Mouse (Mus musculus) heart, adult 2 months (tissue): ENCODE data around the gene Mgea5. TPM values are rescaled to one million over a fixed set of nuclear protein-coding genes. Genes with fewer than 3 reads are reported as not detected.

Experiments used
- DNase-seq, 2 experiments: peaks; one replicate each; pipeline ENCODE4 v3.0.0; 2021
- H3K27ac ChIP-seq: fragments of 200-600 bp; 2 replicates; pipeline ENCODE4 v1.8.1; 2022
- H3K27me3 ChIP-seq: fragments of 200-500 bp; 2 replicates; pipeline ENCODE4 v1.6.1; 2012; ENCODE audit warnings: mild to moderate bottlenecking, low read length, inconsistent platforms, mixed read lengths; ENCODE audit not compliant: control insufficient read depth, insufficient read depth
- H3K36me3 ChIP-seq: fragments of 200-500 bp; 2 replicates; pipeline ENCODE4 v1.6.1; 2012; ENCODE audit warnings: low read length, inconsistent platforms; ENCODE audit not compliant: control insufficient read depth, insufficient read depth
- H3K4me1 ChIP-seq: fragments of 200-500 bp; 2 replicates; pipeline ENCODE4 v1.6.1; 2011; ENCODE audit warnings: low read length; ENCODE audit not compliant: control insufficient read depth, insufficient read depth
- H3K4me3 ChIP-seq: fragments of 200-600 bp; 2 replicates; pipeline ENCODE4 v1.8.1; 2022
- H3K79me2 ChIP-seq: fragments of 200-500 bp; replicated peaks from 2 replicates; pipeline ENCODE4 v1.6.1; 2012; ENCODE audit warnings: mild to moderate bottlenecking, inconsistent platforms, low read length, moderate library complexity, mixed read lengths; ENCODE audit not compliant: control insufficient read depth, insufficient read depth
- H3K9ac ChIP-seq: fragments of 200-500 bp; 2 replicates; pipeline ENCODE4 v1.6.1; 2012; ENCODE audit warnings: low read depth, mild to moderate bottlenecking, control low read depth, inconsistent platforms, low read length, mixed read lengths
- CTCF ChIP-seq: fragments of 200-600 bp; IDR thresholded peaks from 2 replicates; pipeline ENCODE4 v1.8.1; 2022; ENCODE audit warnings: antibody characterized with exemption, mild to moderate bottlenecking, moderate library complexity
- EP300 ChIP-seq: fragments of 200-500 bp; IDR thresholded peaks from 2 replicates; pipeline ENCODE4 v1.6.1; 2011; ENCODE audit warnings: low read depth, low read length, control low read depth; ENCODE audit not compliant: insufficient read depth
- POLR2A ChIP-seq: fragments of 200-500 bp; IDR thresholded peaks from 2 replicates; pipeline ENCODE4 v1.6.1; 2011; ENCODE audit warnings: mild to moderate bottlenecking, low read depth, low read length, control low read depth; ENCODE audit not compliant: insufficient read depth
- WGBS: fragments of 180-500 bp; shearing (Covaris S2); methylation state at CpG from one replicate; pipeline ENCODE4 v1.1.7; 2018; 5-methylcytosine and 5-hydroxymethylcytosine counted together
- intact Hi-C: fragments of 180-260 bp; cut with DNase I; formaldehyde crosslinking; loops from one replicate; pipeline ENCODE4 v1.15.1; 2025
- polyA plus RNA-seq: library from polyadenylated mRNA; depleted of rRNA; stranded (reverse); fragments of >200 nt; gene quantifications from 2 replicates; pipeline ENCODE4 v1.2.3, GENCODE M21; 2012
- total RNA-seq, 2 experiments: library from RNA; stranded (reverse); gene quantifications; 2 replicates each; pipeline ENCODE4 v1.2.3; 2021

The Mgea5 gene
- total and polyA plus RNA-seq, 3 experiments = 22.4 to 81.9 (median 70.8) TPM

GRCm38 (mm10) chr19:45760810-45761209, 22.8 kb downstream of the Mgea5 start:
- TF ChIP-seq POLR2A (no peak), CTCF (no peak), EP300 (no peak)
- no peaks in the 10 kb centered on the region; the same call in 1 of the 2 replicates for H3K4me1 ChIP-seq

GRCm38 (mm10) chr19:45758671-45759070, 25.0 kb downstream of the Mgea5 start:
- Histone ChIP-seq H3K4me3 (no peak overlapping the region), H3K36me3 (peaks cover 37% of the 10 kb centered on the region), H3K9ac (no peak overlapping the region), H3K4me1 (no peaks in the 10 kb centered on the region; the same call in 1 of the 2 replicates), H3K79me2 (no peaks in the 10 kb centered on the region), H3K27ac (no peak overlapping the region), H3K27me3 (no peaks in the 10 kb centered on the region)
- TF ChIP-seq EP300 (no peak), CTCF (no peak), POLR2A (no peak)
- intact Hi-C loops = no loop called here
- DNase-seq = no peak
- WGBS = 87% methylated on average over 5 of the region's 5 CpGs

More at GRCm38 (mm10) chr19:45760810-45761209, 22.8 kb downstream of the Mgea5 start:
- no peaks in the 10 kb centered on the region for H3K79me2 ChIP-seq
- peaks cover 47% of the 10 kb centered on the region for H3K36me3 ChIP-seq
- WGBS = 74% methylated on average over 3 of the region's 3 CpGs
- H3K27me3 ChIP-seq = no peaks in the 10 kb centered on the region
- no peak overlapping the region for H3K9ac ChIP-seq
- H3K4me3 ChIP-seq = no peak overlapping the region
- intact Hi-C loops = no loop called here
- no peak overlapping the region for H3K27ac ChIP-seq
- DNase-seq = no peak

GRCm38 (mm10) chr19:45753551-45753950, 30.1 kb downstream of the Mgea5 start:
- intact Hi-C loops = no loop called here
- TF ChIP-seq POLR2A (no peak), CTCF (no peak), EP300 (no peak)
- Histone ChIP-seq H3K9ac (no peak overlapping the region), H3K4me3 (no peak overlapping the region), H3K27me3 (no peaks in the 10 kb centered on the region), H3K36me3 (peaks cover 19% of the 10 kb centered on the region), H3K27ac (no peak overlapping the region), H3K4me1 (peaks cover 2% of the 10 kb centered on the region), H3K79me2 (no peaks in the 10 kb centered on the region)
- 87% methylated on average over 3 of the region's 3 CpGs for WGBS
- no peak for DNase-seq

- Histone ChIP-seq H3K27me3 (no peaks in the 10 kb centered on the region), H3K4me3 (no peak overlapping the region), H3K36me3 (peaks cover 5% of the 10 kb centered on the region; the same call in 1 of the 2 replicates), H3K27ac (no peak overlapping the region), H3K79me2 (no peaks in the 10 kb centered on the region), H3K4me1 (peaks cover 7% of the 10 kb centered on the region), H3K9ac (no peak overlapping the region)
- intact Hi-C loops = no loop called here
- DNase-seq = no peak
- no peak for TF ChIP-seq POLR2A
- no peak for TF ChIP-seq CTCF
- WGBS = 88% methylated on average over 7 of the region's 7 CpGs
Measured at GRCm38 (mm10) chr19:45751881-45752280, 31.8 kb downstream of the Mgea5 start.

- intact Hi-C loops = loop anchor here (2.0 to 5.0 kb wide), 2 partner anchors 33 to 92 kb away; partner anchors contain the start of gene Mgea5
- Histone ChIP-seq H3K9ac (peak within 1 kb of the TSS; percentile 92), H3K36me3 (peaks cover 3% of the 10 kb centered on the region; the same call in 1 of the 2 replicates), H3K27me3 (no peaks in the 10 kb centered on the region; the same call in 1 of the 2 replicates), H3K27ac (peak within 1 kb of the TSS; percentile 49), H3K4me3 (peak within 1 kb of the TSS; percentile 68), H3K4me1 (peaks cover 9% of the 10 kb centered on the region), H3K79me2 (no peaks in the 10 kb centered on the region)
- TF ChIP-seq POLR2A = peak; percentile 33; the same call in 1 of the 2 replicates
- no peak for TF ChIP-seq CTCF
- peak; percentile 86 to 88 for DNase-seq
- WGBS = 2% methylated on average over 59 of the region's 60 CpGs
Measured at GRCm38 (mm10) chr19:45749243-45750043, 34.2 kb downstream of the Mgea5 start, which contains the start of gene Npm3. Npm3 (minus strand) TSS chr19:45749591.
